Mouse (Mus musculus): ENCODE data around the gene Ube2z.

Ube2z gene

DNA sequence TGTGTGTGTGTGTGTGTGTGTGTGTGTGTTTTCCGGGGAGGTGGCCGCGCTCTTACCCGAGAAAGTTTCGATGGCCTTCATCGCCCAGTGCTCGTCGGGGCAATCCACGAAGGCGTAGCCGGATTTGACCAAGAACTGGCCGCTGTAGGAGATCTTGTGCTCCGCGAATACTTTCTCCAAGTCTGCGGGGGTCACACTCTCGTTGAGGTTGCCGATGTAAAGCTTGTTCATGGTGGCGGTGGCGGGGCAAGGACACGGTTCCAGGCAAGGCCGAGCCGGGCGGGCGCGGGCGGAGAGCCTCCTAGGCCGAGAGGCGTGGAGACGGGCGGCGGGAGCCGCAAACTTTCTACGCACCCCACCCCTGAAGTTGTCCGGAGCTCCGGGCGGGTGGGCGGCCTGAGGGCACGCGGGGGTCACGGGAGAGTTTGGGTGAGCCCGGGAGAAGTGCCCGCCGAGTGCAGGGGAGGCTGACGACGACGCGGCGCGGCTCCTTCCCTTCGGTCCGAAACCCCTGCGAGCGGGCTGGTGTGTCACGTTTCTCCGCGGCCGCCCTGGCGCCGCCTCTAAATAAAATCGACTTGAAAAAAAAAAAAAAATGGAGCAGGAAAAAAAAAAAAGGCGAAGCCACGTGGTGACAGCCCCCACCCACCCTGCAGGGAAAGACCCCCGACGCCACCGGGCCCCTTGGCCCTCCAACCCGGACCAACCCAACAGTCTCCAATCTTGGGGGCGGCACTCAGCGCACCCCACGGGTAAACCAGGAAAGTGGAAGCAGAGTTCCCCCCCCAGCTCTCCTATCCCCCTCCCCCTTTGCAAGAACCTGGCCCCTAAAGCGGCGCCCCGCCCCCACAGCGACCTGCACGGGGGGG lies 59.6 kb downstream of the Ube2z start, which contains the start of gene Igf2bp1:
Gene Igf2bp1, minus strand, starts transcription at position 538 of the 869 bp plus-strand sequence.
- peak; percentile 31 to 46 for DNase-seq

DNA sequence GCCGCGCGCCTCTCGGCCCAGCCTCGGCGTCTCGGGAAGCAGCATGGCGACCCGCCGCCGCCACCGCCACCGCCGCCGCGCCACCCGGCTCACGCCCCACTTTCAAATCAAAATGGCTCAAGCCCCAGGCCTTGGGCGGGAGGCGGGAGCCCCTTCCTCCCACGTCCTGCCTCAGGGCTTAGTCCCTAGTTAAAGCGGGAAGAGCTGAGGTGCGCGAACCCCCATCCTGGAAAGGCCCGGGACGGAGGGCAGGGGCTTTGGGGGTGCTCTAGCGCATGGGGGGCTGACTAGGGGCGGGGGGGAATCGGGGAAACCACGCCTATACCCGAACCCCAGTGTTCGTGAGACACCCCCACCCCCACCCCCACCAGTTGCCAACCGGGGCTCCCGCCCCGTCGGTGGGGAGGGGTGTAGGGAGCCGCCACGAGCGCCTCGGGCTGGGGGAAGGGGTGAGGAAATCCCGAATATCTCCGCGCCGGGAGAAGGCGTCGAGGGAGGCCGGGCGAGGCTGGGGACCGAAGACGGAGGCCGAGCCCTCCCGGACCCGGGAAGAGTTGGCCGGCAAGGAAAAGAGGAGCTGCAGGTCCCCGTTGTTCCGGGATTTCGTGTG lies 60.3 kb downstream of the Ube2z start:
- DNase-seq = peak; percentile 16 to 36

DNA sequence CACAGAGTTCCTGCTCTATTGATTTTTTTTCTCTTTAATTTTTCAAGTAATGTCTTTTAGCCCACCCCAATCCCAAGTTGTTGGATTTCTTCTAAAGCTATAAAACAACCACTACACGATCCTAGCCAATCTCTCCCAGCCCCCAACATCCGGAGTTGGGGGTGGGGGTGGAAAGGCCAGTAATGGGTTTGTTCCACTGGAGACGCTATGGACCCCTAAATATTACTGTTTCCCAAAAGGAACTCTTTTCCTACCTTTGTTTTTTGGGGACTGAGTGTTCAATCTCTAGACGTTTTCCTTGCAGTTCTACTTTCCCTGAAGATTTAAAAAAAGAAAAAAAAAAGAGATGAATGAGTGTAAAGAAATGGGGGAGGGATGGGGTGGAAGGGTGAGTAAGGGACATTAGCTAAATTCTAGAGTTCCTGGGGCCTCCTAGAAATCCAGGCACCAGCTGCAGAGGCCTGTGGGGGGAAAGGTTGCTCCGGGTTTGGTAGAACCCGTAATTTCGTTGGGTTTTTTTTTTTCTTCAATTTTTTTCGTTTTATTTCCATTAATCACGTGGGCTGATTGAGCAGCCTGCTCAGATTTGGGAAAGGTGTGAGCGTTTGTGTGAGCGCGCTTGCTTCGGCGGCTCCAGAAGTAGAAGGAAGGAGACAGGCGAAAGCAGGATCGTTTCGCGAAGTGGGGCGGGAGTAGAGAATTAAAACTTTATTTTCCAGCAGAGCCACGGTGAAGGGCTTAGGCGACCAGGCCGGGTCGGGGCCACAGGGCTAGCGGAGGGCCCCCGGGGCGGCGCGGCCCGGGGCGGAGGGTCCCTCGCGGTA lies 61.0 kb downstream of the Ube2z start:
- DNase-seq = peak; percentile 37 to 42

DNA sequence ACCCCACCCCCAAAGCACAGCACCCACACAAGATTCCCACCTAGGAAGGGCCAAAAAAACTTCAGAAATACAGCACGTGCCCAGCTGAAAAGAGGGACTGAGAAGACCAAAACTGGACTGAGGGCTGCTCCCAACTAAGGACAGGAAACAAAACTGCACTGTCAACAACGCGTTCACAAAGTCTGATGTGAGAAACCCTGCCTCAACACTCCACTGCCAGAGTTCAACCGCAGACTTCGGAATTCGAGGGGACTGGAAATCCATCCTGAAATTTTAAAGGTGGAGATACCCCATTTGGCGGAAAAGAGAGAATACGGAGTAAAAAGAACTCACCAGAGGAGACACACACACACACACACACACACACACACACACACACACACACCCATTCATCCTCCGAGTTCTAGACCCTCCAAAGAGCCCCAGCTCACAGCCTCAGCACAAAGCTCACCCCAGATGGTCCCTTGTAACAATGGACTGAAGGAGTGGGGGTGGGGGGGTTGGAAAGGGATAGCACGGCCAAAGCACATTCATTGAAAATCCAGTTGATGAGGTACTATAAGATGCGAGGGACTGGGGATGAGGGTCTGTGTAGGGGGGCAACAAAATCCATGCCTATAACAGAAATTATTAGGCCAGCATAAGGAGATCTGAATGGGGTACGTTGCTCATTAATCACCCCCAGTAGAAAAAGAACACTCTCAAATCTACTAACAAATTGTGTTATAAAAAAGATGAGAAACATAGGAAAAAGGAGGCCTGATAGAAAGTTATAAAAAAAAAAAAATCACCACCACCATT lies 61.9 kb downstream of the Ube2z start:
- DNase-seq = no peak
